Mouse (Mus musculus): ENCODE data around the gene Slc25a26. TPM values are rescaled to one million over a fixed set of nuclear protein-coding genes. Genes with fewer than 3 reads are reported as not detected.
A peak's percentile ranks its signal among the peaks of the same experiment; 100 is the strongest.

Slc25a26 gene
- polyA plus RNA-seq, 1 experiment from 2014 or later: 10.7 TPM

DNA sequence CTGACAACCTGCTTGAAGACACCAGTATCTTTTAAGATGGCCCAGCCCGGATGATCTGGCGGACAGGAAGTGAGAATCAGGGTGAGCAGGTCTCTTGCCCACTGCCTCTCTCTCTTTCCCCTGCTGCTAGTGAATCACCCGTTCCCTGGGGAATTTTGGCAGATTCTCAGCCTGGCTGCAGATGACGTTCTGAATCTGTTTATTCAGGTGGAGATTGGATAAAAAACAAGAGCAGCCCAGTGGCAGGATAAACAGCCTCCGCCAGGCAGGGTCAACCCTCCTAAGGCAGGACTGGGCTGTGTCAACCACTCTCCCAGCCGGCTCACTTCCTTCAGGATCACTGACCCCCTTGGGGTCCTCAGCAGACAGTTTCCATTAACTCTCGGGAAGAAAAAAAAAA, 140.2 kb downstream of the Slc25a26 start:
- Histone ChIP-seq H3K4me2 (no peak overlapping the region), H3K36me3 (ENCODE audit: control insufficient read depth, insufficient read depth, low read length) (no peaks in the 10 kb centered on the region), H3K9ac (ENCODE audit: low read depth, low read length) (no peak overlapping the region), H3K9me3 (replicated peaks; ENCODE audit: control insufficient read depth, low read length) (no peaks in the 10 kb centered on the region), H3K27me3 (ENCODE audit: control insufficient read depth, insufficient read depth, low read length) (no peaks in the 10 kb centered on the region), H3K27ac (ENCODE audit: low read depth, low read length) (no peak overlapping the region; the same call in 1 of the 2 replicates), H3K4me3 (ENCODE audit: low read depth, low read length) (no peak overlapping the region), H3K4me1 (ENCODE audit: control insufficient read depth, insufficient read depth, low read length) (peaks cover 25% of the 10 kb centered on the region)
- 29% methylated on average over 7 of the region's 7 CpGs for WGBS (ENCODE audit: insufficient replicate concordance)
- no peak for ATAC-seq (replicated peaks; ENCODE audit: insufficient number of reproducible peaks, low FRiP score, low TSS enrichment)

DNA sequence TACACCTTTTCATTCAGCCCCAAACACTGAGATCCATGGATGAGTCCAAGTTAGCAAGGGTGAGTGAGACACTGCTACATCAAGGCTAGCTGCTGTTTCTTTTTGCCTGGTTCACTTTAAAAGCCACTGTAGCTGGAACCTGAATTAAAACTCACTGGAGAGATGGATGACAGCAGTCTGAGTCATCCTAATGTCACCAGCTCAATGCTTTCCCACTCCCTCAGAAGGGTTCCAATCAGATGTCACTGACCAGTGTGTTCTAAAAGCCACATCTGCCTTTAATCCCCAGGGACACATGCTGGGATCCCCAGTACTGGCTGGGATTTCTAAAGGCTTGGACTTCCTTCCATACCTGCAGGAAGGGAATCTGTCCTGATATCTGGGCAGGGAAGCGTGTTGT, 141.9 kb downstream of the Slc25a26 start:
- Histone ChIP-seq H3K4me2 (no peak overlapping the region), H3K27ac (ENCODE audit: low read depth, low read length) (no peak overlapping the region), H3K36me3 (ENCODE audit: control insufficient read depth, insufficient read depth, low read length) (no peaks in the 10 kb centered on the region), H3K4me3 (ENCODE audit: low read depth, low read length) (no peak overlapping the region), H3K4me1 (ENCODE audit: control insufficient read depth, insufficient read depth, low read length) (peaks cover 25% of the 10 kb centered on the region), H3K9ac (ENCODE audit: low read depth, low read length) (no peak overlapping the region), H3K27me3 (ENCODE audit: control insufficient read depth, insufficient read depth, low read length) (no peaks in the 10 kb centered on the region), H3K9me3 (replicated peaks; ENCODE audit: control insufficient read depth, low read length) (no peaks in the 10 kb centered on the region)
- 75% methylated on average over 1 of the region's 1 CpGs for WGBS (ENCODE audit: insufficient replicate concordance)
- ATAC-seq (replicated peaks; ENCODE audit: insufficient number of reproducible peaks, low FRiP score, low TSS enrichment): no peak

DNA sequence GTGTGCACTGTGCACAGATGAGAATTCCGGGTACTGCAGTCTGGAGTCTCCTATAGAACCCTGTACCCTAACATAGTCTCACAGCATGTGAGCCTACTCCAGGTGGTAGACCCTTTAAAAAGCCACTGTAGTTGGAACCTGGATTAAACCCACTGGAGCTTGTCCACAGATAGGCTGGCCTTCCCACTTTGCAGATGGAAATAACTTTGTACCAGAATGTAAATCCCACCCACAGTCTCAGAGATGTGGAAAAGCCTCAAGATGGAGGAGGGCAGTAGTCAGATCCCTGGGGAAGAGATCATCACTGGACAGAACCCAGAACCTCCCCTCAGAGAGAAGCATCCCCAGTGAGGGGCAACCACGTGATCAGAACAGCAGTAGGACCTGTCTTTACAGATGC, 143.9 kb downstream of the Slc25a26 start:
- Histone ChIP-seq H3K27me3 (ENCODE audit: control insufficient read depth, insufficient read depth, low read length) (no peaks in the 10 kb centered on the region), H3K36me3 (ENCODE audit: control insufficient read depth, insufficient read depth, low read length) (no peaks in the 10 kb centered on the region), H3K4me3 (ENCODE audit: low read depth, low read length) (no peak overlapping the region), H3K9ac (ENCODE audit: low read depth, low read length) (no peak overlapping the region), H3K27ac (ENCODE audit: low read depth, low read length) (no peak overlapping the region), H3K4me2 (no peak overlapping the region), H3K4me1 (ENCODE audit: control insufficient read depth, insufficient read depth, low read length) (peaks cover 30% of the 10 kb centered on the region), H3K9me3 (replicated peaks; ENCODE audit: control insufficient read depth, low read length) (no peaks in the 10 kb centered on the region)
- ATAC-seq (replicated peaks; ENCODE audit: insufficient number of reproducible peaks, low FRiP score, low TSS enrichment): no peak
- WGBS (ENCODE audit: insufficient replicate concordance): 89% methylated on average over 2 of the region's 2 CpGs

GRCm38 (mm10) chr6:94644641-94645040, 144.5 kb downstream of the Slc25a26 start:
- no peak overlapping the region for H3K4me3 ChIP-seq (ENCODE audit: low read depth, low read length)
- H3K27me3 ChIP-seq (ENCODE audit: control insufficient read depth, insufficient read depth, low read length): no peaks in the 10 kb centered on the region
- H3K9ac ChIP-seq (ENCODE audit: low read depth, low read length): no peak overlapping the region
- no peaks in the 10 kb centered on the region for H3K36me3 ChIP-seq (ENCODE audit: control insufficient read depth, insufficient read depth, low read length)
- peaks cover 33% of the 10 kb centered on the region for H3K4me1 ChIP-seq (ENCODE audit: control insufficient read depth, insufficient read depth, low read length)
- ATAC-seq (replicated peaks; ENCODE audit: insufficient number of reproducible peaks, low FRiP score, low TSS enrichment): no peak
- H3K4me2 ChIP-seq: no peak overlapping the region
- WGBS (ENCODE audit: insufficient replicate concordance): 62% methylated on average over 3 of the region's 3 CpGs
- no peak overlapping the region for H3K27ac ChIP-seq (ENCODE audit: low read depth, low read length)
- no peaks in the 10 kb centered on the region for H3K9me3 ChIP-seq (replicated peaks; ENCODE audit: control insufficient read depth, low read length)

DNA sequence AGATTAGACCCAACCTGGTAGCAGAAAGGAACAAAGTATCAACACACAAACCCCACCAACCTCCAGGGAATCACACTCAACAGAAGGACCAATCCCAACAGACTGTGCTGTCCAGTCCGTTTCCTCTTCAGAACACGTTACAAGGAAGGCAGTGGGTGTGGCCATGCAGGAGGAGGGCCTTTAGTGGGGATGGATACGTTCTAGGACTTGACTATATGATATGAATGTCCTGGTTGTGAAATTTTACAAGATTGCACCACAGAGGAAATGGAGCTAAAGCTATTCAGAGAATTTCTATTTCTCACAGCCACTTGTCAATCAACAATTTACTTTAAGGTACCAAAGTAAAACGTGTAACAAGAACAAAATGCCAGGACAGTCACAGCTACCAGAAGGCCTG, 145.6 kb downstream of the Slc25a26 start:
- H3K27me3 ChIP-seq (ENCODE audit: control insufficient read depth, insufficient read depth, low read length): no peaks in the 10 kb centered on the region
- 51% methylated on average over 4 of the region's 4 CpGs for WGBS (ENCODE audit: insufficient replicate concordance)

DNA sequence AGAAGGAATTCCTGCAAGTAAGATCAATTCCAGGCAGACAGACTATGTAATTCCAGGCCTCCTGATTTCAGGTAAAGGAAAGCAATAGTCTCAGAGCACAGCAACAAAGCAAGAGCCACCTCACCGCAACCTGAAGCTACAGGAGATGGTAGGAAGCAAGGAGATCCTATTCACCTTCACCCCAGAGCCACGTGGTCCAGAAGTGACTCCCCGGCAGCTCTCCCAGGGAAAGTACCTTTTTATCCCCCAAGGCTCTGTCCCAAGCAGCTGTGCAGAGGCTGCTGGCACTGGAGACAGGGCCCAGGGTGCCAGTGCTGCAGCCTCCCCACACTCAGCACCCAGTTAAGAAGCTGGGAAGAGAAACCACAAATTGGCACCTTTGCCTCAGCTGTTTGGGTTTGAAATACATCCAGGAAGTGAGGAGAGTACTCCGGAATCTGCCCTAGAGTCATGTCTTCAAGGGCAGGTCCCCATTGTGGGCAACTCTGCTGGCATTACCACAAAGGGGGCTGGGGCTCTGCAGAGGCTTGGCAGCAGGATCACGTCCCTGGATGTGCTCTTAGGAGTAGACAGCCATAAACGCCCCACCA, 146.2 kb downstream of the Slc25a26 start:
- WGBS (ENCODE audit: insufficient replicate concordance): 57% methylated on average over 6 of the region's 6 CpGs
- no peak overlapping the region for H3K9ac ChIP-seq (ENCODE audit: low read depth, low read length)
- H3K27me3 ChIP-seq (ENCODE audit: control insufficient read depth, insufficient read depth, low read length): no peaks in the 10 kb centered on the region
- H3K4me1 ChIP-seq (ENCODE audit: control insufficient read depth, insufficient read depth, low read length): peaks cover 31% of the 10 kb centered on the region
- no peak overlapping the region for H3K4me3 ChIP-seq (ENCODE audit: low read depth, low read length)
- H3K9me3 ChIP-seq (replicated peaks; ENCODE audit: control insufficient read depth, low read length): no peaks in the 10 kb centered on the region
- H3K27ac ChIP-seq (ENCODE audit: low read depth, low read length): no peak overlapping the region
- no peak for ATAC-seq (replicated peaks; ENCODE audit: insufficient number of reproducible peaks, low FRiP score, low TSS enrichment)
- no peaks in the 10 kb centered on the region for H3K36me3 ChIP-seq (ENCODE audit: control insufficient read depth, insufficient read depth, low read length)
- no peak overlapping the region for H3K4me2 ChIP-seq

More for the DNA sequence above, 145.6 kb downstream of the Slc25a26 start:
- Histone ChIP-seq H3K36me3 (ENCODE audit: control insufficient read depth, insufficient read depth, low read length) (no peaks in the 10 kb centered on the region), H3K9ac (ENCODE audit: low read depth, low read length) (no peak overlapping the region), H3K27ac (ENCODE audit: low read depth, low read length) (no peak overlapping the region), H3K4me2 (no peak overlapping the region), H3K4me3 (ENCODE audit: low read depth, low read length) (no peak overlapping the region), H3K4me1 (ENCODE audit: control insufficient read depth, insufficient read depth, low read length) (peaks cover 31% of the 10 kb centered on the region), H3K9me3 (replicated peaks; ENCODE audit: control insufficient read depth, low read length) (no peaks in the 10 kb centered on the region)
- no peak for ATAC-seq (replicated peaks; ENCODE audit: insufficient number of reproducible peaks, low FRiP score, low TSS enrichment)

DNA sequence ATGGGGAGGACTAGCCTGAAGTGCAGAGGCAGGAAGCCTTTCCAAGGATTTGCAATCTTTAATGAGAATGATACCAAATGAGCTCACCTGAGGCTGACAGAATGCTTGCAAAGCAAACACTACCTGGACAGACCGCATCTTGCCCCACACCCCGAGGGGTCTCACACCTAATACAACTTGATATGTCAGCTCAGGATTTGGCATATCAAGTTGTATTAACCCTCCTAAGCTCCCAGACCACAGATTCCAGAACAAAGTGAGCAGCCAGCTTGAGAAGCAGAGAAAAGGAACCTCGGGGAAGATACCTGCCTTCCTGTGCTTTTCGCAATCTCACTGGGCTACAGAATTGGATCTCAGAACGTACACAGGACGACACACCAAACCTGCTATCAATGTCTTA, 146.8 kb downstream of the Slc25a26 start:
- Histone ChIP-seq H3K27me3 (ENCODE audit: control insufficient read depth, insufficient read depth, low read length) (no peaks in the 10 kb centered on the region), H3K4me2 (no peak overlapping the region), H3K4me1 (ENCODE audit: control insufficient read depth, insufficient read depth, low read length) (peaks cover 31% of the 10 kb centered on the region), H3K4me3 (ENCODE audit: low read depth, low read length) (no peak overlapping the region), H3K9ac (ENCODE audit: low read depth, low read length) (no peak overlapping the region), H3K36me3 (ENCODE audit: control insufficient read depth, insufficient read depth, low read length) (no peaks in the 10 kb centered on the region), H3K27ac (ENCODE audit: low read depth, low read length) (no peak overlapping the region), H3K9me3 (replicated peaks; ENCODE audit: control insufficient read depth, low read length) (no peaks in the 10 kb centered on the region)
- ATAC-seq (replicated peaks; ENCODE audit: insufficient number of reproducible peaks, low FRiP score, low TSS enrichment): no peak
- WGBS (ENCODE audit: insufficient replicate concordance): 63% methylated on average over 6 of the region's 6 CpGs

- Histone ChIP-seq H3K27me3 (ENCODE audit: control insufficient read depth, insufficient read depth, low read length) (no peaks in the 10 kb centered on the region), H3K4me2 (peak overlapping the region; percentile 12; the same call in 1 of the 2 replicates), H3K27ac (ENCODE audit: low read depth, low read length) (peak overlapping the region; percentile 50), H3K4me3 (ENCODE audit: low read depth, low read length) (no peak overlapping the region), H3K9ac (ENCODE audit: low read depth, low read length) (peak overlapping the region; percentile 52), H3K4me1 (ENCODE audit: control insufficient read depth, insufficient read depth, low read length) (peaks cover 31% of the 10 kb centered on the region), H3K36me3 (ENCODE audit: control insufficient read depth, insufficient read depth, low read length) (no peaks in the 10 kb centered on the region), H3K9me3 (replicated peaks; ENCODE audit: control insufficient read depth, low read length) (no peaks in the 10 kb centered on the region)
- 11% methylated on average over 10 of the region's 10 CpGs for WGBS (ENCODE audit: insufficient replicate concordance)
- peak; percentile 64 for ATAC-seq (replicated peaks; ENCODE audit: insufficient number of reproducible peaks, low FRiP score, low TSS enrichment)
Observed at GRCm38 (mm10) chr6:94647574-94648430, 147.7 kb downstream of the Slc25a26 start.
